Mouse (Mus musculus) 3134 (cell line): ENCODE measurements around the gene Ak1.

Source experiments
- DNase-seq: peaks from one replicate; pipeline ENCODE4 v3.0.0-alpha.2; 2011; ENCODE audit warnings: low spot score; ENCODE audit not compliant: insufficient read length; ENCODE audit errors: extremely low read depth

The Ak1 gene

DNA sequence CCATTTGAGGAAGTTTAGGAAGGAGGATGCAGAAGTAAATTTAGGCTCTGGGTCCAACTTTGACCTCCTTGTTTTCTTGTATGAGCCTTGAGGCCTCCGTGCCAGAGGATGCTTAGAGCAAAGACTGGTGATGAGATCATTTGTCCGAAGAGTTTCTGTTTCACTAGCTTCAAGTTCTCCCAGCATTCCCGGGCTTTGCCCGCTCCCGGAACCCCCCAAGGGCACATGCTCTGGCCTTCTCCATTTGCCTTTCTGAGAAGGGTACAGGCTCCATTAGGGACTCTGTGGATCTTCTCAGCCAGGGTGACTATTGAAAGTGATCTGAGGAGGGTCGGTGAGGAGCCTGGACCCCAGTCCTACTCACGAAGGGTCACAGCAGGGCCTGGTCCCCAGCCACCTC lies 25.8 kb downstream of the Ak1 start:
- DNase-seq = no peak

GRCm38 (mm10) chr2:32653764-32654163 lies 32.2 kb downstream of the Ak1 start:
- DNase-seq = peak; percentile 72

GRCm38 (mm10) chr2:32654743-32655393 lies 33.3 kb downstream of the Ak1 start:
- no peak for DNase-seq

GRCm38 (mm10) chr2:32655394-32655744 lies 33.8 kb downstream of the Ak1 start:
- DNase-seq = no peak

GRCm38 (mm10) chr2:32655826-32656225 lies 34.3 kb downstream of the Ak1 start:
- no peak for DNase-seq

DNA sequence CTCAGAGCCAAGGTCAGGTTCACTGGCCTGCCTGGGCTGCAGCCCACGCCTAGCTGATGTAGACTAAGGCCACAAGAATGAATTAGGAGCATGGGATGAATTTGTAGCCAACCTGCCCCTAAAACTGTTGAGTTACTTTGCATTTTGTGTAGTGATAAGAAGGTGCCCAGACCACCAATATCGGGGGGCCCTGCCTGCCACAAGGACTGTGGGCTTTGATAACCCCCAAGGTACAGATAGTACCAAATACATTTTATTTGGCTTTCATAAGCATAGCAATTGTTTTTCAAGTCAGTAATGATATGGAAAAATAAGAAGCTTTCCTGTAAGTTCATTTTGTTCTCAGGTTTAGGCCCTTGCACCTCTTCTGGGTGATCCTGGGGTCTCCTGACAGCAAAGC lies 37.3 kb downstream of the Ak1 start:
- DNase-seq = no peak

DNA sequence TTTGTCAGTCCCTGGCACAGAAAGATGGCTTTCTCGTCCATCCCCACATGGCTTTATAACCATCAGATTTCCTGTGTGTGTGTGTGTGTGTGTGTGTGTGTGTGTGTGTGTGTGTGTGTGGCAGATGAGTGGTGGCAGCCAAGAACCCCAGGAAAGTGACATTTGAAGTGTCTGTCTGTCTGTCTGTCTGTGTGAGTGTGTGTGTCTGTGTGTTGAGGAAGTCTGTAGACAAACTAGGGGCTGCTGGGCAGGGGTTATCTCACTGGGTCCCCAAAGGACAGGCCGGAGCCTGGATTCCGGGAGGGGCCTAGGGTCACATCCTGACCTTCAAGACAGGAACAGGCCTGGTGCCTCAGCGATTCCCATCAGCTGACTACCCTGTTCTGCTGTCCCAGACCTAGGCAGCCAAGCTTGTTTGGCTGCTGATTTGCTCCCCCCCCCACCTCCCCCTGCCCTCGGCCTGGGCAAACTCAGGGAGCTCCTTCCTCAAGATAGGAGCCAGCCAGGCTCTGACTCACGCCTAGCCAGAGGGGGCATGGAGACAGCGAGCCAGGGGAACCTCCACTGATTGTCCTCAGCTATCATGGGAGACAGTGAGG lies 40.0 kb downstream of the Ak1 start:
- DNase-seq = no peak

- DNase-seq = no peak
Observed at GRCm38 (mm10) chr2:32662291-32662690, 40.7 kb downstream of the Ak1 start.

GRCm38 (mm10) chr2:32665345-32665744 lies 43.8 kb downstream of the Ak1 start:
- no peak for DNase-seq

DNA sequence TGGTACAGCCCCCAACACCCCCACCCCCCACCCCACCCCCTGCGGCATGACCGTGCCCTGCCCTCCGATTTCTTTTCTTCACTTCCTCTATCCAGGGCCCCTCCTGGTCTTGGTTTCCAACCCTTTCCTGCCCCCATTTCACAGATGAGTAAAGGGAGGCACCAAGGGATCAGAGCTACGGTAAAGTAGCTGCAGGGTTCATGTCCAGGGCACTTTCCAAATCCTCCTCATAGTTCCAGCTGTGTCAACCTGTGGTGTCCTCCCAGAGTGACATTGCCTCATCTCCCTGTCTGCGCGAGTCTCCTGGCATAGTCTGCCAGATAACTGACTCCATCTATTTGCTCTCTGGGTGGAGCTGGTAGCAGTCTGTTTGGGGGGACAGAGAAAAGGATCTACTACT lies 44.3 kb downstream of the Ak1 start:
- no peak for DNase-seq

- no peak for DNase-seq
Observed at GRCm38 (mm10) chr2:32667775-32668174, 46.2 kb downstream of the Ak1 start.

DNA sequence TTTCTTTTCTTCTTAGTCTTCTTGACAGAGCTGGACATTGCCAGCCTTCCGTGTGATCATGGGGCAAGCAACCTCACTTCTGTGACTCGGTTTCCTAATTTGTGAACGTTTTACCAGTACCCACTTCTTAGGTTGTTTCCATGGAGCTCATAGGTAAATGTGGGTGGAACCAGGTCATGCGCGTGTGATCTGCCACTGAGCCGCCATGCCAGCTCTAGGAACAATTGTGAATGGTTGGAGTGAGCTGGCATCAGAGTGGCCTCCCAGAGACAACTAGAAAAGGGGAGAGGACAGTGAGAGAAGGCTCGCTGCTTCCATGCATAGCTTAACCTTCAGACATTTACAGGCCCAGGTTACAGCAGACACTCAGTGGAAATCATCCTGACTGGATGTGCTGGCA lies 46.6 kb downstream of the Ak1 start:
- no peak for DNase-seq

DNA sequence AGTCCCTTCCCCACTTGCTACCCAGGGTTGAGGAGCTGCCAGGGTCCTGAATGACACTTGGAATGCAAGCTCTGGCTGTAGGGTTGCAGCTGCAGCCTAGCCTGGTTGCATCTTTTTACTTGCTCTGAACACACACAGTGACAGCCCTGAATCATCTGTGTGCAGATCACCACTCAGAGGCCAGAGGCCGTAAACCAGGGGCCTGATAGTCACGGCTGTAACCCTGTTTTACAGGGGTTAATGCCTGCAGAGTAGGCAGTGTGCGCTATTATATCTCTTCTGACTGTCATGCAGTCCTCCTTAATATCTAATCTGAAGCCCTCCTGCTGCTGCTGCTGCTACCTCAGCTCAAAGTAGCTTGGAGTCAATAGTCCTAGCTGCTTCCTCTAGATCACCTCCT lies 48.3 kb downstream of the Ak1 start:
- no peak for DNase-seq

GRCm38 (mm10) chr2:32671147-32671546 lies 49.6 kb downstream of the Ak1 start:
- DNase-seq = no peak

DNA sequence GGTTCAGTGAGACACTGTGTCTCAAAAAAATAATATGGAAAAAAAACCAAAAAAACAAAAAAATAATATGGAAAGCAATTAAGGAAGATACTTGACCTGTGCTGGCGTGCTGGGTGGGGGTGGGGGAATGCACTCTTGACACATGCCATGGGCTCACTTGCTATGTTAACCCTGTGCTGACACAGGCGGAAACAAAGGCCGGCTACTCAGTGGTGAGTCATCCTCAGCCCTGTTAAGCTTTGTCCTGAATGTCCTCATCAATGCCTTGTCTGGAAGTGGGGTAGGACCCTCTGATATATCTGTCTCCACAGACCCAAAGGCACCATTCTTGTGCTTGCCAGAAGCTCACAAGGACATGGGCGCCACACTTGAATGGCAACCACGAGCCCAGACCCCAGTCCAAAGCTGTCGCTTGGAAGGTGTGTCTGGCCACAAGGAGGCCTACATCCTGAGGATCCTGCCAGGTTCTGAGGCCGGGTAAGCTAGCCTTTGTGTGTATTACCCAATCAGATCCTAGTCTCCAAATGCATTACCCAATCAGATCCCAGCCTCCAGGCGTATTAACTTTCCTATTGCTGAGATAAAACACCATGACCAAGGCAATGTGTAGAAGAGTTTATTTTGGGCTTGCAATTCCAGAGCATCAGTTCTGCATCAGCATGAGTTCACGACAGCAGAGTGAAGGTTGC lies 50.5 kb downstream of the Ak1 start:
- no peak for DNase-seq

GRCm38 (mm10) chr2:32673176-32673917 lies 51.8 kb downstream of the Ak1 start:
- no peak for DNase-seq

- DNase-seq = no peak
Observed at GRCm38 (mm10) chr2:32676821-32677220, 55.3 kb downstream of the Ak1 start.

DNA sequence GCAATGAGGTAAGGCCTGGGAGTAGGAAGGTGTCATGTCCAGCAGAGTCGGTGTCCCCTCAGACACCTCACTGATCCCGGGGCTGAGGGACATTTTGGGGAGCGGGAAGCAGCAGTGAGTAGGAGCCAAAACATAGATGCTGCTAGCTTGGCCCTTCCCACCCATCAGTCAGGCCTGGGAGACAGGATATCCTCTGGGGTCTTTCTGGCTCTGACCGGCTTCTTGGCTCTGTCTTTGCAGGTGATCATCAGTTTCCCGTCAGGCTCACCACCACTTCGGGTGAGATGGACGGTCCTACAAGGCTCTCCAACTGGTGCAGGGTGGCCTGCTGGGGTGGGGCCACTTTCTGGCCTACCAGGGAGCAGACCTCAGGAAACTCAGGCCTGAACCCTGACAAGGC lies 56.1 kb downstream of the Ak1 start:
- no peak for DNase-seq

- peak; percentile 84 for DNase-seq
Observed at GRCm38 (mm10) chr2:32680051-32680451, 58.5 kb downstream of the Ak1 start.

DNA sequence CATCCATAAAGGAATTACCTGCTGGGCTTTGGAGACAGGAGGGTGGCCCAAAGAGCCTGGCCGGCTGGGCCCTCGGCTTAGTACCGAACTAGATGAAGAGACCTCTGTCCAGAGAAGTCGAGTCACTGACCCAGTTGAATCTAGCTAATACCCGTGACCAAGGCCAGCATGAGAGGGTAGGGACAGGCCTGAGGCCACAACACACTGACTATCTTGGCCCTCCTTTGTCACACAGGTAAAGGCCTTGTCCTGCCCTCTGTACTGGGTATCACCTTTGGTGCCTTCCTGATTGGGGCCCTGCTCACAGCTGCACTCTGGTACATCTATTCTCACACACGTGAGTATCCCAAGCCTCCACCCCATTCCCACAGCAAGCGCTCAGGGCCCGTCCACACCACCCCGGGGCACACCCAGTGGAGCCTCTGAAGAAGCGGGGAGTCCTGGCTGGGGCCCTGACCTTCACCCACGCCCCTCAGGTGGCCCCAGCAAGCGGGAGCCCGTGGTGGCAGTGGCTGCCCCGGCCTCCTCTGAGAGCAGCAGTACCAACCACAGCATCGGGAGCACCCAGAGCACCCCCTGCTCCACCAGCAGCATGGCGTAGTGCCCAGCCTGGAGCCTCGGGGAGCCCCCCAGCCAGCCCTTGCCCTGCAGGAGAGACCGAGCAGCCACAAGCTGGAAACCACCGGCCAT lies 59.5 kb downstream of the Ak1 start:
- no peak for DNase-seq

DNA sequence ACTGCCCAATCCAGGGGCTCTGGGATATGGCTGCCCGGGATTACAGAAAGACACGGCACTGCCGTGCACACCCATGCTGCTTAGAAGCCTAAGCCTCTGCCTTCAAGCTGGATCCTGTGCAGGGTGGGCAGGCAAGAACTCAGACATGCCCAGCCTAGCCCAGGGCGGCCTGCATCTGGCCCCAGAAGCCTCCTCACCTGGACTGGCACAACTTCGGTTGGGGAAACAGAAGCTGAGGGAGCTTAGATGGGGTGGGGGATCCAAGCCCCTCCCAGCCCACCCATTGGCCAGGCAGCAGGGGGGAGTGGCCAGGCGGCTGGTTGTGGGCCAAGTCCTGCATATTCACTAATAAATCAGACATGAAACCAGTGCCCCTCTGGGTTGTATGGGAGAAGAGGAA lies 60.2 kb downstream of the Ak1 start:
- no peak for DNase-seq
